Mouse (Mus musculus) stomach, embryonic 14.5 days (tissue): ENCODE results near the gene Gm2163. TPM values are rescaled to one million over a fixed set of nuclear protein-coding genes. Genes with fewer than 3 reads are reported as not detected.
"Not testable (repeated sequence)": the region's sequence is repeated elsewhere in the genome, so short reads cannot be mapped to it uniquely, and the experiment has no call there.

Experiments
- ATAC-seq: fragments of 200-750 bp; cut with Nextera tagmentation; 2 replicates; pipeline ENCODE4 v1.8.0; 2017; ENCODE audit warnings: low read depth, moderate TSS enrichment; ENCODE audit not compliant: insufficient number of reproducible peaks, insufficient read depth, low FRiP score
- H3K27ac ChIP-seq: fragments of 300-500 bp; sonication (generic); 2 replicates; pipeline ENCODE4 v1.5.1; 2014; ENCODE audit warnings: mild to moderate bottlenecking, low read length, moderate library complexity, mixed read lengths
- H3K27me3 ChIP-seq: fragments of 300-500 bp; sonication (generic); 2 replicates; pipeline ENCODE4 v1.6.1; 2014; ENCODE audit warnings: low read length, control low read depth, mixed read lengths; ENCODE audit not compliant: control insufficient read depth, insufficient read depth
- H3K36me3 ChIP-seq: fragments of 300-500 bp; sonication (generic); 2 replicates; pipeline ENCODE4 v1.6.1; 2014; ENCODE audit warnings: mild to moderate bottlenecking, control low read depth, low read length, moderate library complexity, mixed read lengths; ENCODE audit not compliant: control insufficient read depth, insufficient read depth
- H3K4me1 ChIP-seq: fragments of 300-500 bp; sonication (generic); 2 replicates; pipeline ENCODE4 v1.6.1; 2014; ENCODE audit warnings: low read length, control low read depth, mixed read lengths; ENCODE audit not compliant: control insufficient read depth, insufficient read depth
- H3K4me2 ChIP-seq: fragments of 300-500 bp; sonication (generic); replicated peaks from 2 replicates; pipeline ENCODE4 v1.6.1; 2014; ENCODE audit warnings: low read depth, low read length, control low read depth
- H3K4me3 ChIP-seq: fragments of 300-500 bp; sonication (generic); 2 replicates; pipeline ENCODE4 v1.5.1; 2014; ENCODE audit warnings: low read depth, low read length, control low read depth
- H3K9ac ChIP-seq: fragments of 300-500 bp; sonication (generic); replicated peaks from 2 replicates; pipeline ENCODE4 v1.6.1; 2014; ENCODE audit warnings: low read depth, mild to moderate bottlenecking, control low read depth, low read length, moderate library complexity, mixed read lengths
- H3K9me3 ChIP-seq: fragments of 300-500 bp; sonication (generic); 2 replicates; pipeline ENCODE4 v1.6.1; 2016; ENCODE audit warnings: low read depth, low read length, control low read depth; ENCODE audit not compliant: control insufficient read depth
- WGBS: fragments of 180-500 bp; shearing (Covaris S2); extraction: QIAGEN DNeasy Blood & Tissue Kit; methylation state at CpG from one replicate; pipeline ENCODE4 v1.1.7; 2014; 5-methylcytosine and 5-hydroxymethylcytosine counted together
- polyA plus RNA-seq: library from polyadenylated mRNA; unstranded; fragments of >200 nt; fragmentation: Nextera tagmentation; extraction: Ambion mirVana; gene quantifications from 2 replicates; pipeline ENCODE4 v1.2.1, GENCODE M21; 2014

The Gm2163 gene
- polyA plus RNA-seq, result 0.13 TPM in 1 of 2 replicates, not detected in the other

DNA sequence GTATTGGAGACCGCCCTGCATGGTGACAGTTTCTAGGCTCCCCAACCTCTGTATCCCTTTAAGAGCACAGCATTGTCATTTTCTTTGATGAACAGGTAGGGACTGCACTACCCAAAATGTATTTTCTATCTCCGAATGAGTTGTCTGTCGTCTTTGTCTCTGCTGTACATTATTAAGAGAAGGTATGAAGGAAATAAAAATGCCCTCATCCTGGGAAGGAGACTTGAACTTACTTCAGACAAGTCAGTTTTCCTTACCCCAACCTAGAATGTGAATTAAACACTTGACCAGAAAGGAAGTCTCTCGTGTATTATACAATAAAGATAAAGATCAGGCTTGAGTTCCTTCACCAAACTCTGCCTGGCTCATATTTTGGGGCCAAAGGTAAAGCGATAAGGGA is at the start of gene Gm2163:
Gm2163 (plus strand) TSS at position 301 of the 400 bp plus-strand sequence.
- H3K4me2 ChIP-seq, H3K4me1 ChIP-seq, ATAC-seq: not testable (repeated sequence)

DNA sequence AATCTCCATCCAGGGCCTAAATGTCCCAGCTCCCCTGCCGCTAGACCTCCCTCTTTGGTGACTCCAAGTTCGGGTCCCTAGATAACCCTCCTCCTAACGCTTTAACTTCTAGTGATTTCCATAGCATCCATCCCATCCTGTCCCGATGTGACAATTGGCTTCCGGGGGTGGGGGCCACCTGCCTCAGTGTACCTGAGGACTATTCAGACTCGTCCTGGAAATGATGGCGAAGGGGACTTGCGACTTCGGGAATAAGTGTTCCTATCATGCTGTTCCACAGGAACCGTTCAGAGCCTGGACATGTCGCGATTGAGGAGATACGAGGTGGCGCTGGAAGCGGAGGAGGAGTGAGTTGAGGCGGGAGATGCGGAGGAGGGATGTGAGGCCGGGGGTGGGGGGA is 27.5 kb upstream of the Gm2163 start, which contains the start of gene Gm21586:
Gm21586 (plus strand) TSS at position 301 of the 400 bp plus-strand sequence.
- ATAC-seq, H3K9ac ChIP-seq, H3K9me3 ChIP-seq, H3K27me3 ChIP-seq, H3K27ac ChIP-seq, H3K36me3 ChIP-seq, H3K4me3 ChIP-seq, H3K4me1 ChIP-seq, H3K4me2 ChIP-seq: not testable (repeated sequence)
- WGBS, result no CpG with 5 or more reads among the region's 18 CpGs

More for the DNA sequence above, at the start of gene Gm2163:
- not testable (repeated sequence) for H3K27ac ChIP-seq, H3K27me3 ChIP-seq, H3K4me3 ChIP-seq, H3K9me3 ChIP-seq, H3K36me3 ChIP-seq, H3K9ac ChIP-seq
- WGBS, result no CpG with 5 or more reads among the region's 5 CpGs

DNA sequence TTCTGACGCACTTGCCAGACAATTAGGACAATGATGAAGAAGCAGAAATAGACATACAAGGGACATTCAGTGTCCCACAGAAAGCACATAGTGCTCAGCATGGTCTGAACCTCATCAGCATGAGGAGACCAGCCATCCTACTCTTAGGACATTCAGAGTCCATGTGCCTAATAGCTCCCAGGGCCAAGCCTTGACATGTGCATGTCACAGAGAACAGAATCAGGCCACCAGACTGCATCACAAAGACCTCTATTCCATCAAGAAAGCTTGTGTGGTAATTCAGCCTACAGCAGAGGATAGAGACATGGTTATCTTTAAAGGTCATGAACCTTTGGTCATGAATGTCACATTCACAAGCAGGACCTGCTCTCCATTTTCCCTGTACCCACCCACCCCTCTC is 61.5 kb downstream of the Gm2163 start, which contains the start of gene Fam205a2:
Fam205a2 (minus strand) TSS at position 101 of the 400 bp plus-strand sequence.
- no CpG with 5 or more reads among the region's 1 CpGs for WGBS
- not testable (repeated sequence) for H3K27me3 ChIP-seq

DNA sequence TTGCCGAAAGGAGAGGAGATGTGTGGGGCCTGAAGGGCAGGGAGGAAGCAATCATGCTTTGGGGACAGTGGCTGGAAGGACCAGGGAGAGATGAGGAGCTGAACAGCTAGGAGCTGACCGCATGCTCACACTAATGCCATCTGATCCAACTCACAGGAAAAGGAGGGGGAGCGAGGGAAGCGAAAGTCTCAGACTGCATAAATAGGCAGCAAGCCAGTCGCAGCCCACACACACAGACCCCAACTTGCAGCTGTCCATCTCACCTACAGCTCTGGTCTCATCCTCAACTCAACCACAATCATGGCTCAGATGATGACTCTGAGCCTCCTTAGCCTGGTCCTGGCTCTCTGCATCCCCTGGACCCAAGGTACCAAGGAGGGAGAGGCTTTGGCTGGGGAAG is 145.3 kb downstream of the Gm2163 start, which contains the start of gene Gm10591:
Gm10591 (plus strand) TSS at position 301 of the 400 bp plus-strand sequence.
- not testable (repeated sequence) for H3K27ac ChIP-seq, H3K4me2 ChIP-seq, H3K4me1 ChIP-seq, H3K36me3 ChIP-seq, H3K9me3 ChIP-seq, H3K4me3 ChIP-seq, H3K27me3 ChIP-seq, ATAC-seq, H3K9ac ChIP-seq
- WGBS, result no CpG with 5 or more reads among the region's 5 CpGs

More for the DNA sequence above, 61.5 kb downstream of the Gm2163 start, which contains the start of gene Fam205a2:
- not testable (repeated sequence) for H3K27ac ChIP-seq, H3K36me3 ChIP-seq, H3K9ac ChIP-seq, H3K4me2 ChIP-seq, ATAC-seq, H3K4me3 ChIP-seq, H3K9me3 ChIP-seq, H3K4me1 ChIP-seq

DNA sequence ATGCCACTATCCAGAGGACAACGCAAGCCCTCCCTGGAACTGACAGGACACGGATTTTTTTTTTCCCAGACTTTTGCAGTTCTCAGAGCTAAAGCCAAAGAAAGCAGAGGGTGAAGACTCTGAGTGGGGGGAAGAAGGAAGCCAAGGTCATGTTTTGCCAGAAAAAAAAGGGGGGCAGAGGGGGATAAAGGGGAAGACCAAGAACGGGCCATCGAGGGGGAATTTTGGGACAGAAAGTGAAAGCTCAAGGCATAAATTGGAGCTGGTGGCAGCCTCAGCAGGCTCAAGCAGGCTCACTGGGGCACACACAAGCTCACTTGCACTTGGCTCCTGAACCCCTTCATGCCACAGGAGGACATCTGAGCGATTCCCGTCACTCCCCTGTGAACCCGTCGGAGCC is 162.9 kb downstream of the Gm2163 start, which contains the start of gene Gm2564:
Gm2564 (plus strand) TSS at position 301 of the 400 bp plus-strand sequence.
- WGBS, result no CpG with 5 or more reads among the region's 8 CpGs
- not testable (repeated sequence) for H3K36me3 ChIP-seq, H3K4me3 ChIP-seq, H3K4me2 ChIP-seq, H3K4me1 ChIP-seq, H3K9ac ChIP-seq, H3K27me3 ChIP-seq, H3K27ac ChIP-seq, ATAC-seq, H3K9me3 ChIP-seq

Other genes starting within 250 kb of the Gm2163 start
- not detected in 2 replicates for gene Gm10600, start 226.1 kb upstream of the Gm2163 start, polyA plus RNA-seq
- 0.75 TPM in 1 of 2 replicates, not detected in the other for gene Ccl21b, start 211.0 kb upstream of the Gm2163 start, polyA plus RNA-seq
- gene Gm21953, start 172.5 kb upstream of the Gm2163 start, polyA plus RNA-seq, result not detected in 2 replicates
- gene Fam205a3, start 148.4 kb upstream of the Gm2163 start, polyA plus RNA-seq, result 0.18 TPM in 1 of 2 replicates, not detected in the other
- not detected in 2 replicates for gene Gm21586, start 27.4 kb upstream of the Gm2163 start, polyA plus RNA-seq
- 0.18 TPM in 1 of 2 replicates, not detected in the other for gene Fam205a2, start 61.4 kb downstream of the Gm2163 start, polyA plus RNA-seq
- 0.75 TPM in 1 of 2 replicates, not detected in the other for gene Gm10591, start 145.4 kb downstream of the Gm2163 start, polyA plus RNA-seq
- gene Gm2564, start 163.0 kb downstream of the Gm2163 start, polyA plus RNA-seq, result not detected in 2 replicates
- gene Ccl27b, start 188.5 kb downstream of the Gm2163 start, polyA plus RNA-seq, result not detected in 2 replicates
- gene Il11ra2, start 195.1 kb downstream of the Gm2163 start, polyA plus RNA-seq, result not detected in 2 replicates